8 mouse cellular contexts compared by ENCODE assay signal in the genomic region with DNA sequence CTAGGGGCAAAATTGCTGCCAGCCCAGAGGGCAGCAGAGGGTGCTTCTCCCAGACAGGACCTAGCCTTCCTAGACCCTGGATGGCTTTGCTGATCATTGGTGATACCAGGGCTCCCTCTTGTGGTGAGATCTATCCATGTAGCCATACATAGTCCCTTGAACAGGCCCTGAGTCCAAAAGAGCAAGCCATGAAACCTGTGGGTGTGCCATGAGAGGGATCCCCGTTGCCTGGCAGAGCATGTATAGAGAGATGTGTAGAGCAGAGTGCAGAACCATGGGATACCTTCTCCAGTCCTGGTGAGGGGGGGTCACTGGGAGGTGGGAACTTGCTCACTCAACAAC. TPM values are rescaled to one million over a fixed set of nuclear protein-coding genes. Genes with fewer than 3 reads are reported as not detected.
DNase-seq lines count a peak whose midpoint lies in the region; ATAC-seq and TF ChIP-seq lines count a peak whose summit lies in the region.

No protein-coding gene starts in this region.

- peak; percentile 82 for ATAC-seq in heart, embryonic 16.5 days (replicated peaks; ENCODE audit: extremely low read depth, insufficient read depth, low FRiP score)
- peak; percentile 48 for ATAC-seq in monocyte, adult 5-6 weeks (replicated peaks; ENCODE audit: insufficient number of reproducible peaks, low FRiP score, low TSS enrichment, poor library complexity, severe bottlenecking)
- ATAC-seq in stomach, embryonic 14.5 days (ENCODE audit: insufficient number of reproducible peaks, insufficient read depth, low FRiP score, low read depth): peak; percentile 74; the same call in 1 of the 2 replicates

- peak; percentile 73 for TF ChIP-seq CTCF in ES-Bruce4 (IDR thresholded peaks at IDR 0.05; ENCODE audit: low read depth, low read length)
- peak; percentile 80 for TF ChIP-seq CTCF in liver, adult 2 months (IDR thresholded peaks at IDR 0.05; ENCODE audit: low read depth, low read length)

- TF ChIP-seq POLR2A in ES-Bruce4 (IDR thresholded peaks at IDR 0.05; ENCODE audit: insufficient read depth, low read length): no peak
- TF ChIP-seq POLR2A in liver, adult 2 months (IDR thresholded peaks at IDR 0.05; ENCODE audit: extremely low read depth, insufficient read depth, low read length): no peak

- no peak overlapping the region for H3K9ac ChIP-seq in ES-Bruce4 (ENCODE audit: low read depth, poor library complexity, severe bottlenecking)
- H3K9ac ChIP-seq in heart, embryonic 16.5 days (ENCODE audit: low read length): no peak overlapping the region
- H3K9ac ChIP-seq in liver, adult 2 months (ENCODE audit: low read depth, low read length): 0 out of 2 replicates have a peak overlapping the region, but pooled peaks have one; percentile 18
- no peak overlapping the region for H3K9ac ChIP-seq in stomach, embryonic 14.5 days (replicated peaks; ENCODE audit: low read depth, low read length)

- TF ChIP-seq EP300 in ES-Bruce4 (IDR thresholded peaks at IDR 0.05; ENCODE audit: insufficient read depth, low read depth, low read length): no peak

- H3K27me3 ChIP-seq in ES-Bruce4 (ENCODE audit: control insufficient read depth, insufficient read depth, low read length, poor library complexity, severe bottlenecking): no peaks in the 10 kb centered on the region
- no peaks in the 10 kb centered on the region for H3K27me3 ChIP-seq in heart, embryonic 16.5 days (ENCODE audit: control insufficient read depth, insufficient read depth, low read length)
- no peaks in the 10 kb centered on the region for H3K27me3 ChIP-seq in liver, adult 2 months (ENCODE audit: control insufficient read depth, insufficient read depth, low read length)
- H3K27me3 ChIP-seq in stomach, embryonic 14.5 days (ENCODE audit: control insufficient read depth, insufficient read depth, low read length): no peaks in the 10 kb centered on the region

- H3K79me2 ChIP-seq in liver, adult 2 months (ENCODE audit: control insufficient read depth, insufficient read depth, low read length): peaks cover 7% of the 10 kb centered on the region; the same call in 1 of the 2 replicates

- DNase-seq in c-Kit-negative CD71-positive TER-119-positive erythroid progenitor cells, embryonic 14.5 days (ENCODE audit: low read depth, low spot score): peak; percentile 70
- DNase-seq in fibroblast of lung, adult 2 months (ENCODE audit: low read depth): peak; percentile 51
- peak; percentile 87 for DNase-seq in kidney, postnatal 10 days
- peak; percentile 85 for DNase-seq in liver, adult 2 months (ENCODE audit: extremely low read depth, low read depth, low spot score)

- no peak overlapping the region for H3K4me2 ChIP-seq in heart, embryonic 16.5 days (ENCODE audit: low read depth, low read length)
- no peak overlapping the region for H3K4me2 ChIP-seq in stomach, embryonic 14.5 days (replicated peaks; ENCODE audit: low read depth, low read length)

- no peak overlapping the region for H3K27ac ChIP-seq in ES-Bruce4 (ENCODE audit: insufficient read depth, low read length)
- H3K27ac ChIP-seq in heart, embryonic 16.5 days (ENCODE audit: low read length): no peak overlapping the region
- no peak overlapping the region for H3K27ac ChIP-seq in liver, adult 2 months (replicated peaks; ENCODE audit: insufficient read depth, low read depth, low read length)
- no peak overlapping the region for H3K27ac ChIP-seq in stomach, embryonic 14.5 days (ENCODE audit: low read length)

- H3K4me1 ChIP-seq in ES-Bruce4 (ENCODE audit: control insufficient read depth, insufficient read depth, low read length): no peaks in the 10 kb centered on the region
- H3K4me1 ChIP-seq in heart, embryonic 16.5 days (ENCODE audit: control insufficient read depth, insufficient read depth, low read length): no peaks in the 10 kb centered on the region
- H3K4me1 ChIP-seq in liver, adult 2 months (ENCODE audit: control insufficient read depth, insufficient read depth, low read length): peaks cover 34% of the 10 kb centered on the region
- no peaks in the 10 kb centered on the region for H3K4me1 ChIP-seq in stomach, embryonic 14.5 days (ENCODE audit: control insufficient read depth, insufficient read depth, low read length)

- no peaks in the 10 kb centered on the region for H3K36me3 ChIP-seq in ES-Bruce4 (ENCODE audit: control insufficient read depth, insufficient read depth, low read length, poor library complexity, severe bottlenecking)
- H3K36me3 ChIP-seq in heart, embryonic 16.5 days (ENCODE audit: control insufficient read depth, insufficient read depth): no peaks in the 10 kb centered on the region
- H3K36me3 ChIP-seq in liver, adult 2 months (ENCODE audit: control insufficient read depth, insufficient read depth, low read length): peaks cover 8% of the 10 kb centered on the region; the same call in 1 of the 2 replicates
- no peaks in the 10 kb centered on the region for H3K36me3 ChIP-seq in stomach, embryonic 14.5 days (ENCODE audit: control insufficient read depth, insufficient read depth, low read length)

- H3K9me3 ChIP-seq in ES-Bruce4 (replicated peaks; ENCODE audit: control insufficient read depth, insufficient read depth, low read length, poor library complexity, severe bottlenecking): no peaks in the 10 kb centered on the region
- no peaks in the 10 kb centered on the region for H3K9me3 ChIP-seq in heart, embryonic 16.5 days (replicated peaks; ENCODE audit: control insufficient read depth, low read length)
- H3K9me3 ChIP-seq in stomach, embryonic 14.5 days (ENCODE audit: control insufficient read depth, low read depth, low read length): no peaks in the 10 kb centered on the region

- 15% methylated on average over 1 of the region's 1 CpGs for WGBS in heart, embryonic 16.5 days
- 7% methylated on average over 1 of the region's 1 CpGs for WGBS in liver, adult 2 months
- WGBS in stomach, embryonic 14.5 days: 29% methylated on average over 1 of the region's 1 CpGs

- no peak overlapping the region for H3K4me3 ChIP-seq in ES-Bruce4 (ENCODE audit: low read depth, low read length)
- no peak overlapping the region for H3K4me3 ChIP-seq in heart, embryonic 16.5 days (ENCODE audit: low read length)
- no peak overlapping the region for H3K4me3 ChIP-seq in liver, adult 2 months (ENCODE audit: insufficient read depth, low read depth, low read length)
- no peak overlapping the region for H3K4me3 ChIP-seq in stomach, embryonic 14.5 days (ENCODE audit: low read depth, low read length)

RNA-seq across cellular contexts. Expression of a gene that starts 1.8 kb away (rescaled TPM):
- polyA plus RNA-seq in ES-Bruce4 (2011; ENCODE audit: insufficient read depth, insufficient read length, low read depth, missing spikeins): 1.1 TPM in 1 of 2 replicates, not detected in the other
- 0.42 and 0.88 TPM in 2 replicates for polyA plus RNA-seq in heart, embryonic 16.5 days (2015; fragmentation: Nextera tagmentation; extraction: Ambion mirVana)
- total RNA-seq in liver, adult 2 months (2014; rRNA removed): 239 and 244 TPM in 2 replicates
- 780 and 1,032 TPM in 2 replicates for polyA plus RNA-seq in liver, adult 2 months (2012; rRNA removed)
- total RNA-seq in monocyte, adult 5-6 weeks (2017): not detected in 3 replicates
- polyA plus RNA-seq in stomach, embryonic 14.5 days (2014; fragmentation: Nextera tagmentation; extraction: Ambion mirVana): 0.58 and 0.84 TPM in 2 replicates

RNA-seq across cellular contexts. Expression of a gene that starts 13.5 kb away (rescaled TPM):
- polyA plus RNA-seq in ES-Bruce4 (2011; ENCODE audit: insufficient read depth, insufficient read length, low read depth, missing spikeins): 0.26 TPM in 1 of 2 replicates, not detected in the other
- polyA plus RNA-seq in heart, embryonic 16.5 days (2015; fragmentation: Nextera tagmentation; extraction: Ambion mirVana): 14.9 and 17.3 TPM in 2 replicates
- total RNA-seq in liver, adult 2 months (2014; rRNA removed): not detected in 2 replicates
- polyA plus RNA-seq in liver, adult 2 months (2012; rRNA removed): not detected in 2 replicates
- total RNA-seq in monocyte, adult 5-6 weeks (2017): not detected in 3 replicates
- polyA plus RNA-seq in stomach, embryonic 14.5 days (2014; fragmentation: Nextera tagmentation; extraction: Ambion mirVana): 0.71 and 0.73 TPM in 2 replicates

Comparison
In these comparisons a context has a peak if more than half of its experiments do, and no peak if none do; other contexts are left out.
1. RNA of a gene that starts 1.8 kb away (polyA plus RNA-seq): 780 to 1,032 TPM in liver, adult 2 months; 1.1 TPM in ES-Bruce4, 0.42 to 0.88 TPM in heart, embryonic 16.5 days and 0.58 to 0.84 TPM in stomach, embryonic 14.5 days; every median in the first group is over 100 times any median in the second.
2. Peak in every context shown above with its lines, with median percentiles within 50 percentile points of each other: DNase-seq and ATAC-seq.